Mouse (Mus musculus) bone marrow macrophage, adult 2 months (primary cell): ENCODE measurements around the gene Them7.

Source experiments
- CTCF ChIP-seq: IDR thresholded peaks from 2 replicates; pipeline ENCODE4 v1.5.1; 2012; ENCODE audit warnings: low read depth, mild to moderate bottlenecking, low read length, moderate library complexity
- POLR2A ChIP-seq: IDR thresholded peaks from 2 replicates; pipeline ENCODE4 v1.6.1; 2012; ENCODE audit warnings: mild to moderate bottlenecking, low read depth, low read length, borderline replicate concordance

GRCm38 (mm10) chr2:105257376-105257775, 33.3 kb downstream of the Them7 start:
- TF ChIP-seq CTCF (no peak), POLR2A (no peak)
